In the genomic region with DNA sequence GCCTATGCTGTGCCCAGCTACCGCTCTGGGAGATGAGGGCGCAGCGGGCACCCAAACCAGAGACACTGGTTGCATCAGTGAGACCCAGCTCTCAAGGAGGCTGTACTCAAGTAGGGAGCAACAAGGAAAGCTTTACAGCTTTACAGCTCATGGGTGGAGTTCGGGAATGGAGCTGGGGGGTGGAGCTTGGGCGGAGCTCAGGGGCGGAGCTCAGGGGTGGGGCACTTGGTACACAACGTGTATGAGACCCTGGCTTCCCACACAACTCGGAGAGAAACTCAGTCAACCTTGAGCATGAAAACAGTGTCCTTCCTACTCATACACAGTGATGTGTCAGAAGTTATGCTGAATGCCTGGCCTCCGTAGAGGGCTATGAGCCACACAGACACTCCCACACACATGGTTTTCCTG, we compare ENCODE assay signal across 10 mouse cellular contexts. TPM values are rescaled to one million over a fixed set of nuclear protein-coding genes. Genes with fewer than 3 reads are reported as not detected.
DNase-seq lines count a peak whose midpoint lies in the region; ATAC-seq lines count a peak whose summit lies in the region.
"Had no signal": no experiment of that assay in that cellular context is flagged by ENCODE, and none has a peak within 500 bp of the region (broad histone marks: within the 10 kb centered on the region; RNA-seq: fewer than 3 reads in every experiment).

No protein-coding gene starts in this region.

- no peak overlapping the region for H3K9ac ChIP-seq in heart, embryonic 16.5 days (ENCODE audit: low read length)
- H3K9ac ChIP-seq: hindbrain, embryonic 12.5 days; limb, embryonic 15.5 days had no signal

- WGBS in heart, embryonic 16.5 days: 39% methylated on average over 9 of the region's 9 CpGs
- WGBS in limb, embryonic 10.5 days: 24% methylated on average over 9 of the region's 9 CpGs

- 0 out of 2 replicates have a peak overlapping the region, but pooled peaks have one; percentile 11 for H3K4me2 ChIP-seq in heart, embryonic 16.5 days (ENCODE audit: low read depth, low read length)
- H3K4me2 ChIP-seq: hindbrain, embryonic 12.5 days had no signal

- no peak overlapping the region for H3K27ac ChIP-seq in heart, embryonic 16.5 days (ENCODE audit: low read length)
- H3K27ac ChIP-seq in limb, embryonic 10.5 days: peak overlapping the region; percentile 40; the same call in 1 of the 2 replicates
- H3K27ac ChIP-seq: hindbrain, embryonic 12.5 days; limb, embryonic 15.5 days had no signal

- no peaks in the 10 kb centered on the region for H3K9me3 ChIP-seq in heart, embryonic 16.5 days (replicated peaks; ENCODE audit: control insufficient read depth, low read length)
- no peaks in the 10 kb centered on the region for H3K9me3 ChIP-seq in limb, embryonic 10.5 days (replicated peaks)
- H3K9me3 ChIP-seq: hindbrain, embryonic 12.5 days; limb, embryonic 15.5 days had no signal

- no peak for DNase-seq in heart, postnatal 10 days
- DNase-seq in urinary bladder, postnatal 14 days (ENCODE audit: low spot score): peak; percentile 17
- DNase-seq in urinary bladder, postnatal 4 days (ENCODE audit: low spot score in 2 of 2): no peak
- no peak for DNase-seq in limb, embryonic 10.5 days (ENCODE audit: low spot score)
- DNase-seq in natural killer cell, adult 2 months (ENCODE audit: low spot score in 2 of 2): no peak
- DNase-seq in gastrocnemius, postnatal 4 days (ENCODE audit: low spot score in 2 of 2): no peak
- DNase-seq in left cerebral cortex, postnatal 25 days (ENCODE audit: low spot score in 2 of 2): no peak

- intact Hi-C loops in heart, postnatal 10 days (cut with DNase I): no loop called here
- intact Hi-C loops in left cerebral cortex, postnatal 25 days (cut with DNase I): no loop called here

- no peak for ATAC-seq in heart, embryonic 16.5 days (replicated peaks; ENCODE audit: extremely low read depth, insufficient read depth, low FRiP score)

- peaks cover 4% of the 10 kb centered on the region; the same call in 1 of the 2 replicates for H3K27me3 ChIP-seq in heart, embryonic 16.5 days (ENCODE audit: control insufficient read depth, insufficient read depth, low read length)
- peaks cover 24% of the 10 kb centered on the region for H3K27me3 ChIP-seq in limb, embryonic 10.5 days (ENCODE audit: low read depth, poor library complexity, severe bottlenecking)
- H3K27me3 ChIP-seq: limb, embryonic 15.5 days had no signal

- no peaks in the 10 kb centered on the region for H3K36me3 ChIP-seq in heart, embryonic 16.5 days (ENCODE audit: control insufficient read depth, insufficient read depth)
- H3K36me3 ChIP-seq in limb, embryonic 10.5 days: no peaks in the 10 kb centered on the region
- H3K36me3 ChIP-seq: hindbrain, embryonic 12.5 days; limb, embryonic 15.5 days had no signal

- no peak overlapping the region for H3K4me3 ChIP-seq in heart, embryonic 16.5 days (ENCODE audit: low read length)
- H3K4me3 ChIP-seq in limb, embryonic 10.5 days: peak overlapping the region; percentile 28; the same call in 1 of the 2 replicates
- H3K4me3 ChIP-seq: hindbrain, embryonic 12.5 days; limb, embryonic 15.5 days had no signal

- H3K4me1 ChIP-seq in heart, embryonic 16.5 days (ENCODE audit: control insufficient read depth, insufficient read depth, low read length): peaks cover 25% of the 10 kb centered on the region
- H3K4me1 ChIP-seq in limb, embryonic 10.5 days: peaks cover 77% of the 10 kb centered on the region

RNA-seq across cellular contexts. Expression of gene Casc1, which starts 35.2 kb away (rescaled TPM):
- 0.53 and 0.74 TPM in 2 replicates for polyA plus RNA-seq in heart, embryonic 16.5 days (2015; fragmentation: Nextera tagmentation; extraction: Ambion mirVana)
- total RNA-seq in heart, postnatal 10 days (2021): under 1 TPM; 0.40 to 0.77 TPM
- polyA plus RNA-seq in limb, embryonic 10.5 days (2016; fragmentation: Nextera tagmentation; extraction: Ambion mirVana): 0.18 and 0.31 TPM in 2 replicates
- under 1 TPM; 0.39 to 0.59 TPM for total RNA-seq in gastrocnemius, postnatal 4 days (2021)
- 1 to 10 TPM; 1.3 to 1.5 TPM for total RNA-seq in left cerebral cortex, postnatal 25 days (2021)

RNA-seq across cellular contexts. Expression of gene Etfrf1, which starts 35.4 kb away (rescaled TPM):
- polyA plus RNA-seq in heart, embryonic 16.5 days (2015; fragmentation: Nextera tagmentation; extraction: Ambion mirVana): 58.1 and 62.0 TPM in 2 replicates
- 10 to 100 TPM; 84.5 to 98.7 TPM for total RNA-seq in heart, postnatal 10 days (2021)
- polyA plus RNA-seq in limb, embryonic 10.5 days (2016; fragmentation: Nextera tagmentation; extraction: Ambion mirVana): 25.0 and 30.8 TPM in 2 replicates
- 10 to 100 TPM; 50.6 to 51.4 TPM for total RNA-seq in gastrocnemius, postnatal 4 days (2021)
- 10 to 100 TPM; 20.6 to 21.7 TPM for total RNA-seq in left cerebral cortex, postnatal 25 days (2021)
